7 mouse cellular contexts compared by ENCODE assay signal in genomic region chr3:8718206-8718605, GRCm38 (mm10).
DNase-seq lines count a peak whose midpoint lies in the region; ATAC-seq lines count a peak whose summit lies in the region.

No protein-coding gene starts in this region.

- peak overlapping the region; percentile 60 for H3K4me2 ChIP-seq in lung, embryonic 16.5 days (ENCODE audit: low read depth, low read length)
- H3K4me2 ChIP-seq in forebrain, embryonic 13.5 days = peak overlapping the region; percentile 67

- peaks cover 26% of the 10 kb centered on the region for H3K4me1 ChIP-seq in lung, embryonic 16.5 days (replicated peaks; ENCODE audit: control insufficient read depth, insufficient read depth, low read length)
- H3K4me1 ChIP-seq in forebrain, embryonic 13.5 days = peaks cover 30% of the 10 kb centered on the region

- ATAC-seq in lung, embryonic 16.5 days (ENCODE audit: low read depth) = no peak
- peak; percentile 41 for ATAC-seq in forebrain, embryonic 13.5 days
- ATAC-seq in megakaryocyte, adult 5-6 weeks (ENCODE audit: poor library complexity, severe bottlenecking) = peak; percentile 47; the same call in 1 of the 2 replicates

- H3K9me3 ChIP-seq in lung, embryonic 16.5 days (ENCODE audit: control insufficient read depth, low read length) = no peaks in the 10 kb centered on the region
- H3K9me3 ChIP-seq in forebrain, embryonic 13.5 days (replicated peaks) = no peaks in the 10 kb centered on the region

- H3K9ac ChIP-seq in lung, embryonic 16.5 days (ENCODE audit: low read length) = no peak overlapping the region
- H3K9ac ChIP-seq in forebrain, embryonic 13.5 days = no peak overlapping the region

- DNase-seq in lung, adult 18-20 months = no peak
- peak; percentile 12 to 13 for DNase-seq in thymus, postnatal 36 days
- no peak for DNase-seq in ovary, adult 18-20 months (ENCODE audit: low spot score)
- DNase-seq in cerebellum, postnatal 4 days (ENCODE audit: low spot score in 2 of 2) = no peak

- no peaks in the 10 kb centered on the region for H3K36me3 ChIP-seq in lung, embryonic 16.5 days (ENCODE audit: control insufficient read depth, insufficient read depth, low read length)
- H3K36me3 ChIP-seq in forebrain, embryonic 13.5 days (ENCODE audit: poor library complexity, severe bottlenecking) = no peaks in the 10 kb centered on the region

- 20% methylated on average over 9 of the region's 9 CpGs for whole genome bisulfite sequencing in lung, embryonic 16.5 days
- 4% methylated on average over 9 of the region's 9 CpGs for WGBS in forebrain, embryonic 13.5 days

- H3K4me3 ChIP-seq in lung, embryonic 16.5 days (ENCODE audit: low read length) = no peak overlapping the region
- H3K4me3 ChIP-seq in forebrain, embryonic 13.5 days = no peak overlapping the region

- no peak overlapping the region for H3K27ac ChIP-seq in lung, embryonic 16.5 days (ENCODE audit: low read length)
- H3K27ac ChIP-seq in forebrain, embryonic 13.5 days = no peak overlapping the region

- no peaks in the 10 kb centered on the region for H3K27me3 ChIP-seq in lung, embryonic 16.5 days (ENCODE audit: control insufficient read depth, insufficient read depth, low read depth, low read length)
- H3K27me3 ChIP-seq in forebrain, embryonic 13.5 days = peaks cover 3% of the 10 kb centered on the region; the same call in 1 of the 2 replicates

Comparison
In these comparisons a context has a peak if more than half of its experiments do, and no peak if none do; other contexts are left out.
1. DNase-seq: peak in thymus, postnatal 36 days (2 of 2); none in lung, adult 18-20 months (0 of 2), ovary, adult 18-20 months (single experiment) and cerebellum, postnatal 4 days (0 of 2).